Mouse (Mus musculus): ENCODE measurements around the gene Mpg. TPM values are rescaled to one million over a fixed set of nuclear protein-coding genes. Genes with fewer than 3 reads are reported as not detected.

Mpg gene
- polyA plus RNA-seq, 1 experiment from 2014 or later: 42.2 TPM

DNA sequence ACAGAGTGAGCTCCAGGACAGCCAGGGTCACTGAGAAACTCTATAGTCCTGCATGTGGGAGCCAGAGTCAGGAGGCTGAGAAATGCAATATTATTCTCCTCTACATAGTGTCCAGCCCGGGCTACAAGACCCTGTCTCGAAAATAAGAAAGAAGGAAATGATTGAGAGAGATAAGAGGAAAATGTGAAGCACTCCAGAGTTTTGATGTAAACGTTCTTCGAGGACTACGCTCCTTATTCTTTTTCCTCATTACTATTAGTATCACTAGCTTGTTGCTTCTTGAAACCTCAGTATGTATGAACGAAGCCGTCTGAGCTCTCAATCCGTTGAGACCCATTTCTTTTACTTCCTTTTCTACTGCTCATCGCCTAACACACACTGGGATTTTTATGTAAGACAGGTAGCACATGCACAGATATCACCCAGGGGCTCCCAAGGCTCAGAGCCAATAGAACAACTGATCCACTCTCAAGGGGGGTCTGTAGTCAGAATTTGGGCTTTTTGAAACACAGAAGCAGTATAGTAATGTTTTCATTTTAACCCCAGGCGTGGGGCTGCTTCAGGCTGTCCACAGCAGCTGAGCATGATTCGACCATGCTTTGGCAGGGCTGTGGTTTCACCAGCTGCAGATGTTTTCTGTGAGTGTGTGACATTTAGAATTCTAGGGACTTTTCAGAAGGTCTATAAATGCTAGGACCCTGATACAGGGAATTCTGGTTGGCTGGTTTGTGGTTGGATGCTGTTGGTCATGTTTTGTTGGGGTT is 24.2 kb upstream of the Mpg start:
- no peaks in the 10 kb centered on the region for H3K36me3 ChIP-seq (ENCODE audit: insufficient read depth)
- H3K27ac ChIP-seq (ENCODE audit: low read depth): no peak overlapping the region
- no peaks in the 10 kb centered on the region for H3K27me3 ChIP-seq (ENCODE audit: insufficient read depth, low read length)
- no peak for DNase-seq
- H3K9ac ChIP-seq: no peak overlapping the region
- ATAC-seq (ENCODE audit: insufficient read depth): no peak
- H3K9me3 ChIP-seq (ENCODE audit: low read depth, low read length): no peaks in the 10 kb centered on the region
- no peak overlapping the region for H3K4me3 ChIP-seq (ENCODE audit: low read depth, low read length)
- no peaks in the 10 kb centered on the region for H3K4me1 ChIP-seq (ENCODE audit: insufficient read depth)
- WGBS: 63% methylated on average over 11 of the region's 11 CpGs
- TF ChIP-seq CTCF (IDR thresholded peaks at IDR 0.05; ENCODE audit: low read depth): no peak
- no peak overlapping the region for H3K4me2 ChIP-seq

DNA sequence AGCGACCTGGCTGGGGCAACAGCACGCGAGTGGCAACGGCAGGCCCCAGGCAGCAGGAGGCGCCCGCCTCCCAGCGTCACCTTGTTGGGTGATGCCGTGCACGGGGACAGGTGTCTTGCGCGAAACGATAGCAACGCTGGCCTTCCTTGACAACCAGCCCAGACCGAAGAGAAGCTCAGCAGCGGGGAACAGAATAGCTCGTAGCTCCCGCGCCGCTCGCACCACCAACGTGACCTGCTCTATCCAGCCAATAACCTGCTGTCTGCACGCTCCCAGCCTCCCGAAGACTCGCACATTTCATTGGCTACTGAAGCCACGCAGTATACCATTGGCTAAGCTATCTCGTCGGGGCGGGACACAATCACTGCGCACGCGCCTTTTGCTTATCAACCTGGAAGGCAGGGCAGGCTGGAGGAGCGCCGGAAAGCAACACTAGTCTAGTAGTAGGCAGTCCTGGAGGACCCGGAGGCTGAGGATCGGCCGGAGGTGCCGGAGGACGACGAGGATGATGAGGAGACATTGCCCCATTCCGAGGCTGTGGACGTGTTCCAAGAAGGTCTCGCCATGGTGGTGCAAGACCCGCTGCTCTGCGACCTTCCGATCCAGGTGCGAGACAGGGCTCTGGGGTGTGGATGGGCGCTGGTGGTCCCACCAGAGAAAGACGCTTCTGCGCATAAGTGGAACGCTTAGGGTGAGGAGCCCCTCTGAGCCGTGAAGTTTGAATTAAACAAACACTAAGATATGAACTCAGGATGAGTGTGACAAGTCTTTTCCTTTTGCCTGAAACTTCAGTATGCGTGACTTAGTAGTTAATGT is 21.0 kb upstream of the Mpg start, which contains the start of gene Snrnp25:
Gene Snrnp25 (plus strand): TSS at position 358 of the 816 bp plus-strand sequence.
- ATAC-seq (ENCODE audit: insufficient read depth) (peak; percentile 100), DNase-seq (peak; percentile 99)
- Histone ChIP-seq H3K9me3 (ENCODE audit: low read depth, low read length) (no peaks in the 10 kb centered on the region), H3K36me3 (ENCODE audit: insufficient read depth) (peaks cover 26% of the 10 kb centered on the region), H3K27me3 (ENCODE audit: insufficient read depth, low read length) (no peaks in the 10 kb centered on the region), H3K27ac (ENCODE audit: low read depth) (peak within 1 kb of the TSS; percentile 50; the same call in 1 of the 2 replicates), H3K9ac (peak within 1 kb of the TSS; percentile 64), H3K4me1 (ENCODE audit: insufficient read depth) (no peaks in the 10 kb centered on the region), H3K4me2 (peak within 1 kb of the TSS; percentile 66), H3K4me3 (ENCODE audit: low read depth, low read length) (peak within 1 kb of the TSS; percentile 56)
- under 1% methylated on average over 52 of the region's 52 CpGs for WGBS
- peak; percentile 70 for TF ChIP-seq CTCF (IDR thresholded peaks at IDR 0.05; ENCODE audit: low read depth)

DNA sequence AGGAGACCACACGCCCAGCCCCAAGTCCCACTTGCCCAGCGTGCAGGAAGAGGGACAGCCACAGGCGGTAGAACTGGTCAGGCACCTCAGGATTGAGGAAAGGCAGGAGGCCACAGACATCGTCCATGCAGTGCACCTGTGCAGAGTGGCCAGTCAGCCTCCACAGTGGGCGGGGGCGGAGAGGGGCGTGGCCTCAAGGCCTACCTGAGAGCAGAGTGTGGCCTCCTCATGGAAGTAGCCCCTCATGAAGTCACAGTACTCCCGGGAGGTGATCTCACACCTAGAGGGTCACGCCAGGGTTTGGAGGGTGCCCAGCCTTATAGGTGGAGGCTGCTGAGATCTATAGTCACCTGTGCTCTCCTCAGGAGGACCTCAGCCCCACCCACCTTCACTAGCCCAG is 15.7 kb upstream of the Mpg start:
- Histone ChIP-seq H3K9ac (no peak overlapping the region), H3K27me3 (ENCODE audit: insufficient read depth, low read length) (no peaks in the 10 kb centered on the region), H3K4me3 (ENCODE audit: low read depth, low read length) (no peak overlapping the region), H3K9me3 (ENCODE audit: low read depth, low read length) (no peaks in the 10 kb centered on the region), H3K27ac (ENCODE audit: low read depth) (no peak overlapping the region), H3K4me1 (ENCODE audit: insufficient read depth) (no peaks in the 10 kb centered on the region), H3K4me2 (no peak overlapping the region), H3K36me3 (ENCODE audit: insufficient read depth) (peaks cover 80% of the 10 kb centered on the region)
- DNase-seq (no peak), ATAC-seq (ENCODE audit: insufficient read depth) (no peak)
- 81% methylated on average over 9 of the region's 9 CpGs for WGBS
- TF ChIP-seq CTCF (IDR thresholded peaks at IDR 0.05; ENCODE audit: low read depth): no peak

DNA sequence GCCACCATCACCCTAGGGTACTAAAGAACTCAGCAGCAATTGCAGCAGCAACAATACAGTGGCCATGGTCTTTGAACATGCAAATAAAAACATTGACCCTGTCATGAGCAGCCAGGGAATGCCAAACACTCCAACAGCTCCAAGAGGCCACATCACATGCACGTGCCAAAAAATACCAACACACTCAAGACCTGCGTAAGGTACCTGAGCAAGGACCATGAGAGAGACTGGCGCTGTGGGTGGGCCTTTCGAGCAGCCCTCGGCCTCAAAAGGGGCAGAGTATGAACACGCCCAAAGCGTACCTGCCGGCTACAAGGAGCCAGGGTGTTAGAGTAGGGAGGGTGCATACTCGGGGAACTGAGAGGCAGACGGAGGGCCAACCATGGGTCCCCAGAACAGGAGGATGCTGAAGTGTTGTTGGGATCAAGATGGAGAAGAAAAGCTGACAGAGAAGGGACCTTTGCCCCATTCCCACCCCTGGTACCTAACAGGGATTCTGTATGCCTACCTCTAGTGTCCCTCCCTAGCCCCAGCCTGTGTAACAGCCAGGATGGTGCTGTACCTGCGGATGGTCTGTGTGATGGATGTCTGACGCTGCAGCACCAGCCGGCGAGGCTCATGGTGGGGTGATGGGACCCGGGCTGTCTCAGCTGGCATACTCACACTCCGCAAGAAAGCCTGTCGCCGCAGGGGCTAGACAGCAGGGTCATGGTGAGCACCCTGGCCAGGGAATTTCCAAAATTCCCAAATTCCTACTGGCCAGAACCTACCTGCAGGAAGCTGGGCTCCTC is 10.7 kb upstream of the Mpg start:
- no peak for DNase-seq
- Histone ChIP-seq H3K9me3 (ENCODE audit: low read depth, low read length) (no peaks in the 10 kb centered on the region), H3K27me3 (ENCODE audit: insufficient read depth, low read length) (no peaks in the 10 kb centered on the region), H3K4me3 (ENCODE audit: low read depth, low read length) (no peak overlapping the region), H3K4me2 (no peak overlapping the region), H3K9ac (no peak overlapping the region), H3K36me3 (ENCODE audit: insufficient read depth) (peaks cover 76% of the 10 kb centered on the region), H3K27ac (ENCODE audit: low read depth) (no peak overlapping the region), H3K4me1 (ENCODE audit: insufficient read depth) (0 out of 2 replicates have a peak, but pooled peaks cover under 1% of the 10 kb centered on the region)
- no peak for TF ChIP-seq CTCF (IDR thresholded peaks at IDR 0.05; ENCODE audit: low read depth)
- ATAC-seq (ENCODE audit: insufficient read depth): no peak
- 92% methylated on average over 18 of the region's 18 CpGs for WGBS

DNA sequence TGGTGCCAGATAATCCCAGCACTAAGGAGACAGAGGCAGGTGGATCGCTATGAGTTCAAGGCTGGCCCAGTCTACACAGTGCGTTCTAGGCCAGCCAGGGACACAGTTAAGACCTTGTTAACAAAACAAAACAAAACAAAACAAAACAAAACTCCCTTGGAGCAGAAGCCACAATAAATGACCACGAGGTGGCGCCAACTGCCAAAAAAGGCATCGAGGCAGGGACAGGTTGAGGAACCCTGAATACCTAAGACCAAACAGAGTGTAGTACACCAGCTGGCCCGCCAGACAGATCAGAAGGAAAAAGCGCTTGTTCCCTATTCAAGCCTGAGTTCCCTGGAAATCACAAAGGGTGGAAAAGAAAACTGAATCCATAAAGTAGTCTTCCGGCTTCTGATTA is 9.5 kb upstream of the Mpg start:
- no peak overlapping the region for H3K4me2 ChIP-seq
- peak; percentile 86 for TF ChIP-seq CTCF (IDR thresholded peaks at IDR 0.05; ENCODE audit: low read depth)
- DNase-seq: peak; percentile 89
- H3K4me1 ChIP-seq (ENCODE audit: insufficient read depth): peaks cover 4% of the 10 kb centered on the region; the same call in 1 of the 2 replicates
- H3K9ac ChIP-seq: no peak overlapping the region
- H3K9me3 ChIP-seq (ENCODE audit: low read depth, low read length): no peaks in the 10 kb centered on the region
- no peak for ATAC-seq (ENCODE audit: insufficient read depth)
- H3K27ac ChIP-seq (ENCODE audit: low read depth): no peak overlapping the region
- H3K27me3 ChIP-seq (ENCODE audit: insufficient read depth, low read length): no peaks in the 10 kb centered on the region
- WGBS: 25% methylated on average over 8 of the region's 8 CpGs
- no peak overlapping the region for H3K4me3 ChIP-seq (ENCODE audit: low read depth, low read length)
- peaks cover 63% of the 10 kb centered on the region for H3K36me3 ChIP-seq (ENCODE audit: insufficient read depth)

DNA sequence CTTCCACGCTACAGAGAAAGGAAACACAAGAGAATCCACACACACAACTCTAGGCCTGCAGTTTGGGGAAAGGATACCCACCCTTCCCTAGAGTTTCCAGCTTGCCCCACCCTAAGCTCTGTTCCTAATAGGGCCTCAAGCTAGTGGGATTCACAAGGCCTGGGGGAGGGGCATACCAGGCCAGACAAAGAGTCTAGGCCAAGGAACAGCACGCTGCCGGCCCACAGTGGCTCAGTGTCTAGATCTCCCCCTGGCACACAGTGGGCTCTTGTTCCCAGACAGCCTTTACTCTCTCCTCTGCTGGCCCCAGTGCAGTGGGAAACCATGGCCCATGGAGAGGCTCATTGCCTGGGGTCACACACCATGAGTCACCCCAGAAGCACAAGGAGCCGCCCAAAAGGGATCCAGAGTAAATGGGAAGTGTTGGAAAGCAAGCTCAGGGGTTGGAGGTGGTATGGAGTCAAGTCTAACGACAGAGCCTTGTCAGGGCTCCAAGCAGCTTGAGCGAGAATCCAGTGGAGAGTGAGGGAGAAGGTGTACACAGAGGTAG is 7.7 kb upstream of the Mpg start:
- no peak overlapping the region for H3K4me2 ChIP-seq
- WGBS: 66% methylated on average over 6 of the region's 6 CpGs

More for the DNA sequence above, 7.7 kb upstream of the Mpg start:
- Histone ChIP-seq H3K4me3 (ENCODE audit: low read depth, low read length) (no peak overlapping the region), H3K9me3 (ENCODE audit: low read depth, low read length) (no peaks in the 10 kb centered on the region), H3K9ac (no peak overlapping the region), H3K36me3 (ENCODE audit: insufficient read depth) (peaks cover 46% of the 10 kb centered on the region), H3K4me1 (ENCODE audit: insufficient read depth) (peaks cover 16% of the 10 kb centered on the region; the same call in 1 of the 2 replicates), H3K27ac (ENCODE audit: low read depth) (no peak overlapping the region), H3K27me3 (ENCODE audit: insufficient read depth, low read length) (no peaks in the 10 kb centered on the region)
- DNase-seq: no peak
- TF ChIP-seq CTCF (IDR thresholded peaks at IDR 0.05; ENCODE audit: low read depth): no peak
- ATAC-seq (ENCODE audit: insufficient read depth): no peak
